8 mouse cellular contexts compared by ENCODE assay signal in the genomic region with DNA sequence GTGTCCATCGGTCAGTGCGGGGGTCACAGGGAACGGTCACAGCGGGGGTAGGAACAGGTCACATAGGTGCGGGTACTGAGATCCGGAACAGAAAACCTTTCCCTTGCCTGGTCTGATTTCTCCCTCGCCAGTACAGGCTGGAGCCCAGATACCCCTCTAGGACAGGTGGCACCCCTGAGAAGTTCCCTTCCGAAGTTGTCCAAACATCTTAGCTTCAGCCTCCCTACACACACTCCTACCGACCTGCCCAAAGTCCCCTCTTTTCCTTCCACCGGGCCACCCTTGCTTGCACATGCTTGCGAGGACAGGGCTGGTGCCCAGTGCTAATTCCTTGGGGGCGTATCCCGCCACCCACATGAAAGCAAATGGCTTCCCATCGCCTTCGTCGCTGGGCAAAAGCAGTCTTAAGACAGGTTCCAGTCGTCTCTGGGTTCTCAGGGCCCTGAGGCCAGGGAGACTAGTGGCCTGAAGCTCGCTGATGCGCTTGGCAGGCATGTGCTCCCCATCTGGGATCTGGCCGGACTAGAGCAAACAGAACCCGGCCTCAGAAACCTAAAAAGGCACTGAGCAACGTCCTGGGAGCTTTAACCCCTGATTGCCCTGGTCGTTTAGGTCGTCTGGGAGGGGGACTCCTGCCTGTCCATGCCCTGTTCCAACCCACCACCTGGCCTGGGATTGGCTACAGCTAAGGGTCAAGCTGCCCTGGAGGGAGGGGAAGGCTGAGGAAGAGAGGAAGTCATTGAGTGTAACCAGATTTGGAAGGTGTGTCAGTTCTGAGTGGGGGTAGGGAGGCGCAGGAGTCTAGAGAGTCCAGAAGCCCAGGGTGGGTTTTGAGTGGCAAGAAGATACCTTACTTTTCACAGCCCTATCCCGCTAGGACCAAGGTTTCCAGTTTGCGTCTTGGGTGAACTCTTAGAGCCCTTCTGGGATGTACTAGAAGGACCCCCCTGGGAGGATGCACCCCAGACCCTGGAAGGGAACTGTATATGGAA. TPM values are rescaled to one million over a fixed set of nuclear protein-coding genes. Genes with fewer than 3 reads are reported as not detected.
DNase-seq lines count a peak whose midpoint lies in the region; ATAC-seq and TF ChIP-seq lines count a peak whose summit lies in the region.

No protein-coding gene starts in this region.

- intact Hi-C loops in gastrocnemius, postnatal 14 days (cut with DNase I; ENCODE audit: low total_unique reads), result no loop called here

- no peaks in the 10 kb centered on the region for H3K9me3 ChIP-seq in intestine, embryonic 14.5 days (ENCODE audit: control insufficient read depth, low read length)

- 2% methylated on average over 27 of the region's 27 CpGs for WGBS in intestine, embryonic 14.5 days

- H3K4me3 ChIP-seq in bone marrow macrophage, adult 2 months (ENCODE audit: insufficient read depth, low read length), result peak overlapping the region; percentile 56
- H3K4me3 ChIP-seq in intestine, embryonic 14.5 days (ENCODE audit: low read depth, low read length), result peak overlapping the region; percentile 62

- peak; percentile 64 to 66 for DNase-seq in cerebellum, postnatal 10 days
- DNase-seq in cerebellum, adult 11-12 months, result no peak
- peak; percentile 76 for DNase-seq in gastrocnemius, postnatal 14 days
- peak; percentile 69 for DNase-seq in intestine, embryonic 14.5 days (ENCODE audit: low spot score)
- DNase-seq in neural tube, embryonic 10.5 days (ENCODE audit: extremely low spot score, low spot score), result peak; percentile 68
- DNase-seq in adrenal gland, adult 2 months, result no peak

- TF ChIP-seq POLR2A in bone marrow macrophage, adult 2 months (IDR thresholded peaks at IDR 0.05; ENCODE audit: borderline replicate concordance, low read depth, low read length), result no peak

- H3K4me2 ChIP-seq in intestine, embryonic 14.5 days (ENCODE audit: low read length), result peak overlapping the region; percentile 74

- H3K27me3 ChIP-seq in intestine, embryonic 14.5 days (replicated peaks; ENCODE audit: control insufficient read depth, insufficient read depth, low read length), result peaks cover 3% of the 10 kb centered on the region; the same call in 1 of the 2 replicates

- ATAC-seq in intestine, embryonic 14.5 days (replicated peaks; ENCODE audit: low FRiP score, low TSS enrichment, low read depth), result no peak
- ATAC-seq in megakaryocyte progenitor cell, adult 5-6 weeks (replicated peaks; ENCODE audit: poor library complexity), result no peak

- TF ChIP-seq CTCF in bone marrow macrophage, adult 2 months (IDR thresholded peaks at IDR 0.05; ENCODE audit: low read depth, low read length), result no peak

- peak overlapping the region; percentile 72 for H3K9ac ChIP-seq in intestine, embryonic 14.5 days (ENCODE audit: low read length)

- peaks cover 12% of the 10 kb centered on the region for H3K4me1 ChIP-seq in bone marrow macrophage, adult 2 months (ENCODE audit: control insufficient read depth, insufficient read depth, low read length)
- peaks cover 25% of the 10 kb centered on the region for H3K4me1 ChIP-seq in intestine, embryonic 14.5 days (replicated peaks; ENCODE audit: control insufficient read depth, insufficient read depth, low read length)

- peaks cover 12% of the 10 kb centered on the region for H3K36me3 ChIP-seq in intestine, embryonic 14.5 days (ENCODE audit: control insufficient read depth, insufficient read depth, low read length)

- H3K27ac ChIP-seq in bone marrow macrophage, adult 2 months (ENCODE audit: insufficient read depth, low read depth, low read length), result no peak overlapping the region
- H3K27ac ChIP-seq in intestine, embryonic 14.5 days (ENCODE audit: low read depth), result peak overlapping the region; percentile 90

RNA-seq across cellular contexts. Expression of a gene that starts 1.0 kb away (rescaled TPM):
- 0.17 and 0.20 TPM in 2 replicates for polyA plus RNA-seq in bone marrow macrophage, adult 2 months (2012; ENCODE audit: insufficient read depth, insufficient read length, missing spikeins)
- 100 to 1,000 TPM; 267 to 438 TPM for total RNA-seq in gastrocnemius, postnatal 14 days (2021)
- 14.7 and 15.8 TPM in 2 replicates for polyA plus RNA-seq in intestine, embryonic 14.5 days (2014; fragmentation: Nextera tagmentation; extraction: Ambion mirVana)
- total RNA-seq in adrenal gland, adult 2 months (2021), result 1 to 10 TPM; 2.3 to 7.6 TPM
- 0.88 and 1.6 TPM in 2 replicates for polyA plus RNA-seq in adrenal gland, adult 2 months (2012; rRNA removed)
- not detected in 2 replicates for total RNA-seq in megakaryocyte progenitor cell, adult 5-6 weeks (2015)
- total RNA-seq in megakaryocyte progenitor cell, adult 5-6 weeks (2017), result not detected in 2 replicates

RNA-seq across cellular contexts. Expression of a gene that starts 33.4 kb away (rescaled TPM):
- 347 and 378 TPM in 2 replicates for polyA plus RNA-seq in bone marrow macrophage, adult 2 months (2012; ENCODE audit: insufficient read depth, insufficient read length, missing spikeins)
- 10 to 100 TPM; 97.8 to 99.2 TPM for total RNA-seq in gastrocnemius, postnatal 14 days (2021)
- polyA plus RNA-seq in intestine, embryonic 14.5 days (2014; fragmentation: Nextera tagmentation; extraction: Ambion mirVana), result 291 and 300 TPM in 2 replicates
- total RNA-seq in adrenal gland, adult 2 months (2021), result 100 to 1,000 TPM; 221 to 237 TPM
- 319 and 344 TPM in 2 replicates for polyA plus RNA-seq in adrenal gland, adult 2 months (2012; rRNA removed)
- total RNA-seq in megakaryocyte progenitor cell, adult 5-6 weeks (2015), result 205 and 206 TPM in 2 replicates
- 115 and 159 TPM in 2 replicates for total RNA-seq in megakaryocyte progenitor cell, adult 5-6 weeks (2017)

RNA-seq across cellular contexts. Expression of a gene that starts 37.1 kb away (rescaled TPM):
- not detected in 2 replicates for polyA plus RNA-seq in bone marrow macrophage, adult 2 months (2012; ENCODE audit: insufficient read depth, insufficient read length, missing spikeins)
- not detected for total RNA-seq in gastrocnemius, postnatal 14 days (2021)
- polyA plus RNA-seq in intestine, embryonic 14.5 days (2014; fragmentation: Nextera tagmentation; extraction: Ambion mirVana), result 0.28 TPM in 1 of 2 replicates, not detected in the other
- under 1 TPM in 1 of 2 experiments, not detected in 1; 0.46 TPM for total RNA-seq in adrenal gland, adult 2 months (2021)
- not detected in 2 replicates for polyA plus RNA-seq in adrenal gland, adult 2 months (2012; rRNA removed)
- total RNA-seq in megakaryocyte progenitor cell, adult 5-6 weeks (2015), result 0.79 TPM in 1 of 2 replicates, not detected in the other
- not detected in 2 replicates for total RNA-seq in megakaryocyte progenitor cell, adult 5-6 weeks (2017)

RNA-seq across cellular contexts. Expression of a gene that starts 38.0 kb away (rescaled TPM):
- not detected in 2 replicates for polyA plus RNA-seq in bone marrow macrophage, adult 2 months (2012; ENCODE audit: insufficient read depth, insufficient read length, missing spikeins)
- 10 to 100 TPM in 1 of 2 experiments, 1 to 10 TPM in 1; 9.6 to 13.2 TPM for total RNA-seq in gastrocnemius, postnatal 14 days (2021)
- polyA plus RNA-seq in intestine, embryonic 14.5 days (2014; fragmentation: Nextera tagmentation; extraction: Ambion mirVana), result 12.3 and 14.7 TPM in 2 replicates
- total RNA-seq in adrenal gland, adult 2 months (2021), result 1 to 10 TPM; 3.4 to 3.9 TPM
- polyA plus RNA-seq in adrenal gland, adult 2 months (2012; rRNA removed), result 1.2 and 2.1 TPM in 2 replicates
- total RNA-seq in megakaryocyte progenitor cell, adult 5-6 weeks (2015), result not detected in 2 replicates
- 0.41 TPM in 1 of 2 replicates, not detected in the other for total RNA-seq in megakaryocyte progenitor cell, adult 5-6 weeks (2017)

RNA-seq across cellular contexts. Expression of a gene that starts 45.8 kb away (rescaled TPM):
- polyA plus RNA-seq in bone marrow macrophage, adult 2 months (2012; ENCODE audit: insufficient read depth, insufficient read length, missing spikeins), result not detected in 2 replicates
- under 1 TPM; 0.09 to 0.14 TPM for total RNA-seq in gastrocnemius, postnatal 14 days (2021)
- polyA plus RNA-seq in intestine, embryonic 14.5 days (2014; fragmentation: Nextera tagmentation; extraction: Ambion mirVana), result 0.41 and 0.69 TPM in 2 replicates
- not detected for total RNA-seq in adrenal gland, adult 2 months (2021)
- polyA plus RNA-seq in adrenal gland, adult 2 months (2012; rRNA removed), result not detected in 2 replicates
- not detected in 2 replicates for total RNA-seq in megakaryocyte progenitor cell, adult 5-6 weeks (2015)
- not detected in 2 replicates for total RNA-seq in megakaryocyte progenitor cell, adult 5-6 weeks (2017)

Comparison
In these comparisons a context has a peak if more than half of its experiments do, and no peak if none do; other contexts are left out.
1. DNase-seq: peak in cerebellum, postnatal 10 days (2 of 2), gastrocnemius, postnatal 14 days (single experiment), intestine, embryonic 14.5 days (single experiment) and neural tube, embryonic 10.5 days (single experiment); none in cerebellum, adult 11-12 months (single experiment) and adrenal gland, adult 2 months (single experiment).
2. RNA of a gene that starts 1.0 kb away (total RNA-seq): 267 to 438 TPM in gastrocnemius, postnatal 14 days; 2.3 to 7.6 TPM in adrenal gland, adult 2 months and not detected in megakaryocyte progenitor cell, adult 5-6 weeks; every median in the first group is over 10 times any median in the second.